Mouse (Mus musculus) MEL (cell line): ENCODE data around the gene Hadha. TPM values are rescaled to one million over a fixed set of nuclear protein-coding genes. Genes with fewer than 3 reads are reported as not detected.

Experiments
- DNase-seq: peaks from one replicate; pipeline ENCODE4 v3.0.0; 2011; ENCODE audit warnings: low read depth, low spot score
- H3K27ac ChIP-seq: 2 replicates; pipeline ENCODE4 v1.5.1; 2012; ENCODE audit warnings: low read depth, mild to moderate bottlenecking, control low read depth, low read length, moderate library complexity; ENCODE audit not compliant: control insufficient read depth
- H3K27me3 ChIP-seq, 2 experiments: fragments of 150-350 bp in 1 of 2; sonication (generic) in 1 of 2; 2 replicates each; pipeline ENCODE4 v1.6.1; 2012; ENCODE audit warnings: low read length in 2 of 2, mild to moderate bottlenecking in 2 of 2, improper control_type of control experiment in 1 of 2, moderate library complexity in 1 of 2; ENCODE audit not compliant: insufficient read depth in 2 of 2, control insufficient read depth in 1 of 2
- H3K36me3 ChIP-seq, 2 experiments: 2 replicates each; pipeline ENCODE4 v1.6.1; 2012 to 2014; ENCODE audit warnings: low read length in 2 of 2, improper control_type of control experiment in 1 of 2, inconsistent platforms in 1 of 2, mild to moderate bottlenecking in 1 of 2; ENCODE audit not compliant: insufficient read depth in 2 of 2, control insufficient read depth in 1 of 2
- H3K4me1 ChIP-seq, 2 experiments: fragments of 150-350 bp in 1 of 2; sonication (generic) in 1 of 2; 2 replicates each; pipeline ENCODE4 v1.6.1; 2012; ENCODE audit warnings: low read length in 2 of 2, improper control_type of control experiment in 1 of 2, mild to moderate bottlenecking in 1 of 2; ENCODE audit not compliant: insufficient read depth in 2 of 2, control insufficient read depth in 1 of 2
- H3K4me3 ChIP-seq, 2 experiments: fragments of 150-350 bp in 1 of 2; sonication (generic) in 1 of 2; 2 replicates each; pipeline ENCODE4 v1.5.1; 2012; ENCODE audit warnings: low read depth in 2 of 2, low read length in 2 of 2, mild to moderate bottlenecking in 2 of 2, moderate library complexity in 2 of 2, control low read depth in 1 of 2, improper control_type of control experiment in 1 of 2; ENCODE audit not compliant: control insufficient read depth in 1 of 2, insufficient read depth in 1 of 2
- H3K79me2 ChIP-seq: 2 replicates; pipeline ENCODE4 v1.6.1; 2012; ENCODE audit warnings: mild to moderate bottlenecking, low read length, moderate library complexity; ENCODE audit not compliant: control insufficient read depth, poor library complexity, insufficient read depth
- H3K9ac ChIP-seq: 2 replicates; pipeline ENCODE4 v1.6.1; 2012; ENCODE audit warnings: low read depth, mild to moderate bottlenecking, control low read depth, low read length, moderate library complexity; ENCODE audit not compliant: control insufficient read depth, poor library complexity, severe bottlenecking
- H3K9me3 ChIP-seq: fragments of 150-350 bp; sonication (generic); replicated peaks from 2 replicates; pipeline ENCODE4 v1.6.1; 2012; ENCODE audit warnings: mild to moderate bottlenecking, low read length, improper control_type of control experiment, moderate library complexity; ENCODE audit not compliant: insufficient read depth
- BHLHE40 ChIP-seq: IDR thresholded peaks from 2 replicates; pipeline ENCODE4 v1.6.1; 2012; ENCODE audit warnings: low read depth, mild to moderate bottlenecking, inconsistent platforms, low read length, improper control_type of control experiment, borderline replicate concordance
- CHD2 ChIP-seq: IDR thresholded peaks from 2 replicates; pipeline ENCODE4 v1.6.1; 2011; ENCODE audit warnings: low read length, improper control_type of control experiment
- CTCF ChIP-seq, 3 experiments: IDR thresholded peaks in 2 of 3; conservative IDR thresholded peaks in 1 of 3; 2 replicates each; pipeline ENCODE4 v1.5.1; 2011 to 2012; ENCODE audit warnings: low read length in 3 of 3, low read depth in 2 of 3, mild to moderate bottlenecking in 2 of 3, improper control_type of control experiment in 1 of 3, inconsistent platforms in 1 of 3, mixed read lengths in 1 of 3, moderate library complexity in 1 of 3; ENCODE audit not compliant: control insufficient read depth in 1 of 3, insufficient read depth in 1 of 3, poor library complexity in 1 of 3, severe bottlenecking in 1 of 3
- ELF1 ChIP-seq: IDR thresholded peaks from 2 replicates; pipeline ENCODE4 v1.6.1; 2014; ENCODE audit warnings: low read depth, mild to moderate bottlenecking, inconsistent platforms, low read length, improper control_type of control experiment, moderate library complexity
- EP300 ChIP-seq, 2 experiments: IDR thresholded peaks; 2 replicates each; pipeline ENCODE4 v1.6.1; 2011; ENCODE audit warnings: improper control_type of control experiment in 2 of 2, low read length in 2 of 2, low read depth in 1 of 2, mild to moderate bottlenecking in 1 of 2
- GABPA ChIP-seq: IDR thresholded peaks from 2 replicates; pipeline ENCODE4 v1.6.1; 2012; ENCODE audit warnings: low read depth, mild to moderate bottlenecking, inconsistent platforms, low read length, improper control_type of control experiment, moderate library complexity
- GATA1 ChIP-seq: IDR thresholded peaks from 2 replicates; pipeline ENCODE4 v1.6.1; 2011; ENCODE audit warnings: low read depth, low read length, improper control_type of control experiment
- HCFC1 ChIP-seq: IDR thresholded peaks from 2 replicates; pipeline ENCODE4 v1.6.1; 2012; ENCODE audit warnings: low read depth, mild to moderate bottlenecking, inconsistent platforms, low read length, improper control_type of control experiment, moderate library complexity
- JUND ChIP-seq: IDR thresholded peaks from 2 replicates; pipeline ENCODE4 v1.6.1; 2011; ENCODE audit warnings: low read depth, mild to moderate bottlenecking, improper control_type of control experiment, low read length
- MYC ChIP-seq: IDR thresholded peaks from 2 replicates; pipeline ENCODE4 v1.6.1; 2011; ENCODE audit warnings: low read depth, mild to moderate bottlenecking, low read length, improper control_type of control experiment, moderate library complexity
- NELFE ChIP-seq: IDR thresholded peaks from 2 replicates; pipeline ENCODE4 v1.6.1; 2011; ENCODE audit warnings: low read depth, low read length, improper control_type of control experiment
- NRF1 ChIP-seq: IDR thresholded peaks from 2 replicates; pipeline ENCODE4 v1.6.1; 2014; ENCODE audit warnings: low read depth, mild to moderate bottlenecking, inconsistent platforms, low read length, improper control_type of control experiment, moderate library complexity; ENCODE audit not compliant: poor library complexity, insufficient read depth, severe bottlenecking
- POLR2A ChIP-seq, 2 experiments: IDR thresholded peaks; 2 replicates each; pipeline ENCODE4 v1.6.1; 2011 to 2012; ENCODE audit warnings: low read length in 2 of 2, mild to moderate bottlenecking in 2 of 2, control low read depth in 1 of 2, improper control_type of control experiment in 1 of 2, low read depth in 1 of 2, moderate library complexity in 1 of 2; ENCODE audit not compliant: control insufficient read depth in 1 of 2, insufficient read depth in 1 of 2, poor library complexity in 1 of 2
- POLR2AphosphoS5 ChIP-seq: IDR thresholded peaks from 2 replicates; pipeline ENCODE4 v1.6.1; 2012; ENCODE audit warnings: low read depth, borderline replicate concordance, mild to moderate bottlenecking, inconsistent platforms, low read length, moderate library complexity, mixed read lengths
- RAD21 ChIP-seq: IDR thresholded peaks from 2 replicates; pipeline ENCODE4 v1.6.1; 2011; ENCODE audit warnings: mild to moderate bottlenecking, low read depth, low read length, improper control_type of control experiment
- RCOR1 ChIP-seq: IDR thresholded peaks from 2 replicates; pipeline ENCODE4 v1.6.1; 2012; ENCODE audit warnings: low read depth, mild to moderate bottlenecking, inconsistent platforms, low read length, improper control_type of control experiment
- SMC3 ChIP-seq: IDR thresholded peaks from 2 replicates; pipeline ENCODE4 v1.6.1; 2011; ENCODE audit warnings: low read depth, low read length, improper control_type of control experiment
- TBP ChIP-seq: IDR thresholded peaks from 2 replicates; pipeline ENCODE4 v1.8.0; 2011; ENCODE audit warnings: low read depth, low read length, improper control_type of control experiment
- ZKSCAN1 ChIP-seq: IDR thresholded peaks from 2 replicates; pipeline ENCODE4 v1.6.1; 2012; ENCODE audit warnings: low read depth, mild to moderate bottlenecking, inconsistent platforms, low read length, improper control_type of control experiment, moderate library complexity
- ZMIZ1 ChIP-seq: IDR thresholded peaks from 2 replicates; pipeline ENCODE4 v1.6.1; 2012; ENCODE audit warnings: low read depth, mild to moderate bottlenecking, inconsistent platforms, low read length, improper control_type of control experiment, moderate library complexity
- ZNF384 ChIP-seq: IDR thresholded peaks from 2 replicates; pipeline ENCODE4 v1.6.1; 2012; ENCODE audit warnings: low read depth, mild to moderate bottlenecking, inconsistent platforms, low read length, improper control_type of control experiment
- polyA plus RNA-seq, 2 experiments: library from polyadenylated mRNA; stranded (reverse) in 1 of 2; unstranded in 1 of 2; fragments of >175 nt in 1 of 2; fragments of >200 nt in 1 of 2; gene quantifications; 2 replicates each; pipeline versions ENCODE4 v1.2.1 to v1.2.4; 2012; ENCODE audit warnings: low replicate concordance in 2 of 2, low read depth in 1 of 2; ENCODE audit not compliant: insufficient read length in 2 of 2, insufficient read depth in 1 of 2, missing spikeins in 1 of 2
- total RNA-seq: library from RNA; depleted of rRNA; stranded (reverse); fragments of 300-350 nt; gene quantifications from 2 replicates; pipeline ENCODE4 v1.2.3, GENCODE M21; 2012

Gene Hadha
- total and polyA plus RNA-seq, 3 experiments = 107 to 271 (median 120) TPM

GRCm38 (mm10) chr5:30105668-30106300 lies 49.2 kb downstream of the Hadha start, which contains the start of gene 3110082J24Rik:
TSS of gene 3110082J24Rik (minus strand) at chr5:30106086.
- H3K27ac ChIP-seq = no peak within 1 kb of the TSS
- no peaks in the 10 kb centered on the region; a peak in 1 of 4 replicates for H3K27me3 ChIP-seq
- H3K9me3 ChIP-seq = no peaks in the 10 kb centered on the region
- TF ChIP-seq MYC = no peak
- TF ChIP-seq EP300 (IDR thresholded peaks at IDR 0.05; ENCODE audit: low read depth in 1 of 2, low read length in 2 of 2) = no peak
- TF ChIP-seq ZNF384 = no peak
- TF ChIP-seq NELFE = no peak
- no peak for TF ChIP-seq POLR2AphosphoS5
- no peak for TF ChIP-seq RAD21
- no peak for TF ChIP-seq RCOR1
- TF ChIP-seq GATA1 = no peak
- TF ChIP-seq CTCF (IDR thresholded peaks at IDR 0.05 in 2 of 3, conservative IDR thresholded peaks at IDR 0.05 in 1 of 3; ENCODE audit: control insufficient read depth in 1 of 3, insufficient read depth in 1 of 3, low read depth in 2 of 3, low read length in 3 of 3, poor library complexity in 1 of 3, severe bottlenecking in 1 of 3) = no peak
- no peak for TF ChIP-seq POLR2A (IDR thresholded peaks at IDR 0.05; ENCODE audit: control insufficient read depth in 1 of 2, insufficient read depth in 1 of 2, low read depth in 1 of 2, low read length in 2 of 2, poor library complexity in 1 of 2)
- no peak for TF ChIP-seq BHLHE40
- TF ChIP-seq CHD2 = no peak
- TF ChIP-seq ZMIZ1 = no peak
- TF ChIP-seq TBP = no peak
- no peak for TF ChIP-seq ELF1
- no peak for TF ChIP-seq SMC3
- no peak for TF ChIP-seq ZKSCAN1
- no peak for TF ChIP-seq JUND
- H3K4me3 ChIP-seq = no peak within 1 kb of the TSS
- DNase-seq = no peak
- no peaks in the 10 kb centered on the region for H3K36me3 ChIP-seq
- H3K79me2 ChIP-seq = no peaks in the 10 kb centered on the region
- no peaks in the 10 kb centered on the region for H3K4me1 ChIP-seq
- H3K9ac ChIP-seq = no peak within 1 kb of the TSS

GRCm38 (mm10) chr5:30104841-30105667 lies 49.9 kb downstream of the Hadha start, which contains the start of gene Garem2:
TSS of gene Garem2 (plus strand) at chr5:30105161.
- Histone ChIP-seq H3K4me3 (no peak within 1 kb of the TSS), H3K4me1 (no peaks in the 10 kb centered on the region), H3K27ac (no peak within 1 kb of the TSS), H3K27me3 (no peaks in the 10 kb centered on the region; a peak in 1 of 4 replicates), H3K79me2 (no peaks in the 10 kb centered on the region)
- DNase-seq = no peak
- no peak for TF ChIP-seq HCFC1
- TF ChIP-seq NRF1 = no peak
- no peak for TF ChIP-seq GABPA
- TF ChIP-seq, all 39 proteins: peak for 0
- Histone ChIP-seq H3K9me3 (no peaks in the 10 kb centered on the region), H3K9ac (no peak within 1 kb of the TSS), H3K36me3 (no peaks in the 10 kb centered on the region)
